Mouse (Mus musculus) heart, postnatal 0 days (tissue): ENCODE data around the gene Picalm. TPM values are rescaled to one million over a fixed set of nuclear protein-coding genes. Genes with fewer than 3 reads are reported as not detected.

Experiments used
- ATAC-seq: fragments of 200-750 bp; cut with Nextera tagmentation; 2 replicates; pipeline ENCODE4 v1.8.0; 2017; ENCODE audit warnings: low read depth, moderate number of reproducible peaks, moderate library complexity; ENCODE audit not compliant: insufficient read depth
- DNase-seq: peaks from one replicate; pipeline ENCODE4 v3.0.0-alpha.2; 2016; ENCODE audit warnings: low spot score
- H3K27ac ChIP-seq: fragments of 300-500 bp; sonication (generic); 2 replicates; pipeline ENCODE4 v1.5.1; 2014; ENCODE audit warnings: low read depth, mild to moderate bottlenecking
- H3K27me3 ChIP-seq: fragments of 300-500 bp; sonication (generic); 2 replicates; pipeline ENCODE4 v1.6.1; 2014; ENCODE audit warnings: low read length, mixed read lengths; ENCODE audit not compliant: control insufficient read depth, insufficient read depth
- H3K36me3 ChIP-seq: fragments of 300-500 bp; sonication (generic); replicated peaks from 2 replicates; pipeline ENCODE4 v1.6.1; 2014; ENCODE audit warnings: low read length, mixed read lengths; ENCODE audit not compliant: control insufficient read depth, insufficient read depth
- H3K4me1 ChIP-seq: fragments of 300-500 bp; sonication (generic); 2 replicates; pipeline ENCODE4 v1.6.1; 2014; ENCODE audit warnings: antibody characterized with exemption; ENCODE audit not compliant: control insufficient read depth, insufficient read depth
- H3K4me2 ChIP-seq: fragments of 300-500 bp; sonication (generic); 2 replicates; pipeline ENCODE4 v1.6.1; 2014; ENCODE audit warnings: low read depth, mild to moderate bottlenecking, low read length, moderate library complexity
- H3K4me3 ChIP-seq: fragments of 300-500 bp; sonication (generic); 2 replicates; pipeline ENCODE4 v1.5.1; 2014; ENCODE audit warnings: low read depth, low read length
- H3K9ac ChIP-seq: fragments of 300-500 bp; sonication (generic); replicated peaks from 2 replicates; pipeline ENCODE4 v1.6.1; 2014; ENCODE audit warnings: low read depth, low read length, mixed read lengths
- H3K9me3 ChIP-seq: fragments of 300-500 bp; sonication (generic); replicated peaks from 2 replicates; pipeline ENCODE4 v1.6.1; 2016; ENCODE audit warnings: low read length; ENCODE audit not compliant: control insufficient read depth
- CTCF ChIP-seq: IDR thresholded peaks from 2 replicates; pipeline ENCODE4 v1.5.1; 2016; ENCODE audit warnings: antibody characterized with exemption, control low read depth, low read depth
- EP300 ChIP-seq: IDR thresholded peaks from 2 replicates; pipeline ENCODE4 v1.6.1; 2016; ENCODE audit warnings: antibody characterized with exemption, low read depth
- WGBS: fragments of 180-500 bp; shearing (Covaris S2); extraction: QIAGEN DNeasy Blood & Tissue Kit; methylation state at CpG from one replicate; pipeline ENCODE4 v1.1.7; 2014; 5-methylcytosine and 5-hydroxymethylcytosine counted together
- polyA plus RNA-seq: library from polyadenylated mRNA; unstranded; fragments of >200 nt; fragmentation: Nextera tagmentation; extraction: Ambion mirVana; gene quantifications from 2 replicates; pipeline ENCODE4 v1.2.1, GENCODE M21; 2015
- total RNA-seq: library from RNA; depleted of rRNA; stranded (reverse); fragments of >200 nt; gene quantifications from 2 replicates; pipeline ENCODE4 v1.2.3, GENCODE M21; 2014; ENCODE audit warnings: low replicate concordance

The Picalm gene
- total and polyA plus RNA-seq, 2 experiments from 2014 or later: 29.2 to 169 TPM

GRCm38 (mm10) chr7:90175576-90175975 lies 45.6 kb downstream of the Picalm start:
- no peak overlapping the region for H3K4me3 ChIP-seq
- TF ChIP-seq CTCF (no peak), EP300 (no peak)
- ATAC-seq (no peak), DNase-seq (no peak)
- no peak overlapping the region for H3K9ac ChIP-seq
- no peaks in the 10 kb centered on the region for H3K4me1 ChIP-seq
- H3K27me3 ChIP-seq: no peaks in the 10 kb centered on the region
- no peak overlapping the region for H3K4me2 ChIP-seq
- 80% methylated on average over 2 of the region's 2 CpGs for WGBS
- peaks cover 62% of the 10 kb centered on the region for H3K36me3 ChIP-seq
- no peaks in the 10 kb centered on the region for H3K9me3 ChIP-seq
- H3K27ac ChIP-seq: no peak overlapping the region

GRCm38 (mm10) chr7:90180635-90181034 lies 50.6 kb downstream of the Picalm start:
- TF ChIP-seq CTCF (no peak), EP300 (no peak)
- Histone ChIP-seq H3K27ac (no peak overlapping the region), H3K9ac (no peak overlapping the region), H3K4me2 (no peak overlapping the region), H3K36me3 (peaks cover 57% of the 10 kb centered on the region), H3K4me3 (no peak overlapping the region), H3K4me1 (no peaks in the 10 kb centered on the region), H3K27me3 (no peaks in the 10 kb centered on the region), H3K9me3 (no peaks in the 10 kb centered on the region)
- DNase-seq (no peak), ATAC-seq (no peak)
- WGBS: 95% methylated on average over 1 of the region's 1 CpGs

- no peaks in the 10 kb centered on the region for H3K4me1 ChIP-seq
- no peak overlapping the region for H3K4me3 ChIP-seq
- DNase-seq: no peak
- peaks cover 52% of the 10 kb centered on the region for H3K36me3 ChIP-seq
- H3K9ac ChIP-seq: no peak overlapping the region
- peak; percentile 58; the same call in 1 of the 2 replicates for ATAC-seq
- H3K4me2 ChIP-seq: no peak overlapping the region
- no peaks in the 10 kb centered on the region for H3K9me3 ChIP-seq
- WGBS: 85% methylated on average over 5 of the region's 5 CpGs
- no peaks in the 10 kb centered on the region for H3K27me3 ChIP-seq
- H3K27ac ChIP-seq: no peak overlapping the region
- TF ChIP-seq EP300: no peak
- TF ChIP-seq CTCF: no peak
Observed at GRCm38 (mm10) chr7:90200251-90200650, 70.2 kb downstream of the Picalm start.

GRCm38 (mm10) chr7:90201877-90202465 lies 72.0 kb downstream of the Picalm start:
- no peak overlapping the region for H3K4me2 ChIP-seq
- H3K27me3 ChIP-seq: no peaks in the 10 kb centered on the region
- no peak overlapping the region for H3K4me3 ChIP-seq
- 54% methylated on average over 2 of the region's 2 CpGs for WGBS
- H3K36me3 ChIP-seq: peaks cover 55% of the 10 kb centered on the region
- no peaks in the 10 kb centered on the region for H3K4me1 ChIP-seq
- H3K27ac ChIP-seq: no peak overlapping the region
- no peak for ATAC-seq
- no peak for TF ChIP-seq CTCF
- TF ChIP-seq EP300: no peak
- DNase-seq: no peak
- no peaks in the 10 kb centered on the region for H3K9me3 ChIP-seq
- no peak overlapping the region for H3K9ac ChIP-seq

- Histone ChIP-seq H3K9me3 (no peaks in the 10 kb centered on the region), H3K4me1 (no peaks in the 10 kb centered on the region), H3K4me3 (no peak overlapping the region), H3K27ac (no peak overlapping the region), H3K4me2 (no peak overlapping the region), H3K27me3 (no peaks in the 10 kb centered on the region), H3K36me3 (peaks cover 62% of the 10 kb centered on the region), H3K9ac (no peak overlapping the region)
- no peak for DNase-seq
- no peak for ATAC-seq
- TF ChIP-seq EP300 (no peak), CTCF (no peak)
- 88% methylated on average over 2 of the region's 2 CpGs for WGBS
Observed at GRCm38 (mm10) chr7:90203914-90204313, 73.9 kb downstream of the Picalm start.

- 92% methylated on average over 2 of the region's 2 CpGs for WGBS
- H3K9me3 ChIP-seq: no peaks in the 10 kb centered on the region
- H3K27me3 ChIP-seq: no peaks in the 10 kb centered on the region
- DNase-seq: no peak
- no peak overlapping the region for H3K9ac ChIP-seq
- no peak overlapping the region for H3K27ac ChIP-seq
- no peak overlapping the region for H3K4me2 ChIP-seq
- no peak overlapping the region for H3K4me3 ChIP-seq
- H3K36me3 ChIP-seq: peaks cover 41% of the 10 kb centered on the region
- ATAC-seq: no peak
- TF ChIP-seq EP300 (no peak), CTCF (no peak)
- H3K4me1 ChIP-seq: no peaks in the 10 kb centered on the region
Observed at GRCm38 (mm10) chr7:90210116-90210515, 80.1 kb downstream of the Picalm start.
